17 mouse cellular contexts compared by ENCODE assay signal in genomic region chr15:27761416-27761815, GRCm38 (mm10).
DNase-seq lines count a peak whose midpoint lies in the region; ATAC-seq and TF ChIP-seq lines count a peak whose summit lies in the region.
"Had no signal": no experiment of that assay in that cellular context is flagged by ENCODE, and none has a peak within 500 bp of the region (broad histone marks: within the 10 kb centered on the region; RNA-seq: fewer than 3 reads in every experiment).

No protein-coding gene starts in this region.

- no peaks in the 10 kb centered on the region for H3K9me3 ChIP-seq in forebrain, embryonic 13.5 days (replicated peaks)
- H3K9me3 ChIP-seq in forebrain, embryonic 12.5 days: no peaks in the 10 kb centered on the region
- H3K9me3 ChIP-seq in midbrain, embryonic 16.5 days (replicated peaks; ENCODE audit: control insufficient read depth, low read length, poor library complexity, severe bottlenecking): no peaks in the 10 kb centered on the region
- H3K9me3 ChIP-seq in midbrain, embryonic 13.5 days: no peaks in the 10 kb centered on the region
- no peaks in the 10 kb centered on the region for H3K9me3 ChIP-seq in hindbrain, postnatal 0 days (ENCODE audit: low read length)
- H3K9me3 ChIP-seq: heart, embryonic 12.5 days; liver, embryonic 15.5 days had no signal

- ATAC-seq in forebrain, embryonic 13.5 days: no peak
- ATAC-seq in forebrain, embryonic 12.5 days (ENCODE audit: low FRiP score): no peak
- peak; percentile 32; the same call in 1 of the 2 replicates for ATAC-seq in midbrain, embryonic 16.5 days
- ATAC-seq in midbrain, embryonic 13.5 days: no peak; the same call in 1 of the 2 replicates
- no peak for ATAC-seq in hindbrain, postnatal 0 days

- WGBS in forebrain, embryonic 13.5 days: 82% methylated on average over 3 of the region's 3 CpGs
- 88% methylated on average over 3 of the region's 3 CpGs for WGBS in forebrain, embryonic 12.5 days
- 69% methylated on average over 3 of the region's 3 CpGs for WGBS in midbrain, embryonic 16.5 days
- WGBS in midbrain, embryonic 13.5 days: 80% methylated on average over 3 of the region's 3 CpGs
- WGBS in hindbrain, postnatal 0 days: 63% methylated on average over 3 of the region's 3 CpGs
- WGBS in olfactory bulb, adult 2 months: 30% methylated on average over 3 of the region's 3 CpGs
- 89% methylated on average over 3 of the region's 3 CpGs for WGBS in thymus, adult 2 months

- no peak for TF ChIP-seq POLR2A in olfactory bulb, adult 2 months (IDR thresholded peaks at IDR 0.05; ENCODE audit: insufficient read depth, low read depth, low read length)
- TF ChIP-seq POLR2A in thymus, adult 2 months (IDR thresholded peaks at IDR 0.05; ENCODE audit: control insufficient read depth, extremely low read depth, insufficient read depth, low read length, poor library complexity): no peak

- no peak for DNase-seq in hindbrain, postnatal 0 days (ENCODE audit: low spot score)
- DNase-seq in thymus, adult 2 months: no peak
- no peak for DNase-seq in urinary bladder, postnatal 25 days (ENCODE audit: low spot score)
- DNase-seq: cerebellum, adult 11 months; heart, postnatal 36 days; kidney, adult 11 months; kidney, postnatal 10 days; lung, postnatal 4 days; midbrain, embryonic 14.5 days; spleen, adult 18-20 months had no signal

- no peak overlapping the region for H3K9ac ChIP-seq in forebrain, embryonic 13.5 days
- no peak overlapping the region for H3K9ac ChIP-seq in forebrain, embryonic 12.5 days
- no peak overlapping the region for H3K9ac ChIP-seq in midbrain, embryonic 16.5 days (ENCODE audit: low read depth, low read length)
- no peak overlapping the region for H3K9ac ChIP-seq in midbrain, embryonic 13.5 days (replicated peaks)
- H3K9ac ChIP-seq in hindbrain, postnatal 0 days (replicated peaks; ENCODE audit: low read length): no peak overlapping the region
- H3K9ac ChIP-seq: heart, embryonic 12.5 days; liver, embryonic 15.5 days had no signal

- no peak overlapping the region for H3K4me2 ChIP-seq in forebrain, embryonic 13.5 days
- H3K4me2 ChIP-seq in forebrain, embryonic 12.5 days: no peak overlapping the region
- no peak overlapping the region for H3K4me2 ChIP-seq in midbrain, embryonic 16.5 days (ENCODE audit: low read length)
- no peak overlapping the region for H3K4me2 ChIP-seq in midbrain, embryonic 13.5 days (replicated peaks)
- H3K4me2 ChIP-seq in hindbrain, postnatal 0 days (ENCODE audit: low read depth, low read length): no peak overlapping the region
- H3K4me2 ChIP-seq: heart, embryonic 12.5 days; liver, embryonic 15.5 days had no signal

- H3K4me3 ChIP-seq in forebrain, embryonic 13.5 days: no peak overlapping the region
- H3K4me3 ChIP-seq in forebrain, embryonic 12.5 days (replicated peaks): no peak overlapping the region
- no peak overlapping the region for H3K4me3 ChIP-seq in midbrain, embryonic 16.5 days (ENCODE audit: low read depth, low read length)
- no peak overlapping the region for H3K4me3 ChIP-seq in midbrain, embryonic 13.5 days (replicated peaks)
- H3K4me3 ChIP-seq in hindbrain, postnatal 0 days (ENCODE audit: low read length): no peak overlapping the region
- no peak overlapping the region for H3K4me3 ChIP-seq in olfactory bulb, adult 2 months (ENCODE audit: insufficient read depth, low read depth, low read length)
- H3K4me3 ChIP-seq in thymus, adult 2 months (ENCODE audit: control insufficient read depth, insufficient read depth, low read length): no peak overlapping the region
- H3K4me3 ChIP-seq: heart, embryonic 12.5 days; liver, embryonic 15.5 days had no signal

- peaks cover 21% of the 10 kb centered on the region; the same call in 1 of the 2 replicates for H3K4me1 ChIP-seq in forebrain, embryonic 13.5 days
- H3K4me1 ChIP-seq in forebrain, embryonic 12.5 days: no peaks in the 10 kb centered on the region
- H3K4me1 ChIP-seq in midbrain, embryonic 16.5 days (ENCODE audit: control insufficient read depth, insufficient read depth, low read length): no peaks in the 10 kb centered on the region
- H3K4me1 ChIP-seq in midbrain, embryonic 13.5 days (replicated peaks): peaks cover 10% of the 10 kb centered on the region
- H3K4me1 ChIP-seq in hindbrain, postnatal 0 days (ENCODE audit: insufficient read depth, low read length): no peaks in the 10 kb centered on the region
- peaks cover 21% of the 10 kb centered on the region for H3K4me1 ChIP-seq in olfactory bulb, adult 2 months (ENCODE audit: control insufficient read depth, insufficient read depth, low read length)
- peaks cover 2% of the 10 kb centered on the region; the same call in 1 of the 2 replicates for H3K4me1 ChIP-seq in thymus, adult 2 months (replicated peaks; ENCODE audit: control insufficient read depth, insufficient read depth, low read length)
- H3K4me1 ChIP-seq: heart, embryonic 12.5 days; liver, embryonic 15.5 days had no signal

- H3K27ac ChIP-seq in forebrain, embryonic 13.5 days: peak overlapping the region; percentile 0; the same call in 1 of the 2 replicates
- H3K27ac ChIP-seq in forebrain, embryonic 12.5 days: no peak overlapping the region
- peak overlapping the region; percentile 14; the same call in 1 of the 2 replicates for H3K27ac ChIP-seq in midbrain, embryonic 16.5 days (ENCODE audit: low read length)
- no peak overlapping the region for H3K27ac ChIP-seq in midbrain, embryonic 13.5 days
- H3K27ac ChIP-seq in hindbrain, postnatal 0 days: peak overlapping the region; percentile 4; the same call in 1 of the 2 replicates
- H3K27ac ChIP-seq in olfactory bulb, adult 2 months (ENCODE audit: insufficient read depth, low read depth, low read length): peak overlapping the region; percentile 81
- H3K27ac ChIP-seq in thymus, adult 2 months (ENCODE audit: control insufficient read depth, insufficient read depth, low read length): no peak overlapping the region
- H3K27ac ChIP-seq: liver, embryonic 15.5 days had no signal

- no peak for TF ChIP-seq CTCF in hindbrain, postnatal 0 days (IDR thresholded peaks at IDR 0.05; ENCODE audit: low read depth)
- TF ChIP-seq CTCF in olfactory bulb, adult 2 months (IDR thresholded peaks at IDR 0.05; ENCODE audit: insufficient read depth, low read depth, low read length): no peak
- TF ChIP-seq CTCF in thymus, adult 2 months (IDR thresholded peaks at IDR 0.05; ENCODE audit: borderline replicate concordance, control insufficient read depth, extremely low read depth, insufficient read depth, low read length, poor library complexity): no peak

- H3K36me3 ChIP-seq in forebrain, embryonic 13.5 days (ENCODE audit: poor library complexity, severe bottlenecking): peaks cover 82% of the 10 kb centered on the region
- peaks cover 84% of the 10 kb centered on the region for H3K36me3 ChIP-seq in forebrain, embryonic 12.5 days (replicated peaks)
- peaks cover 22% of the 10 kb centered on the region for H3K36me3 ChIP-seq in midbrain, embryonic 16.5 days (ENCODE audit: control insufficient read depth, insufficient read depth, low read length)
- peaks cover 85% of the 10 kb centered on the region for H3K36me3 ChIP-seq in midbrain, embryonic 13.5 days
- H3K36me3 ChIP-seq in hindbrain, postnatal 0 days (ENCODE audit: insufficient read depth, low read length): peaks cover 48% of the 10 kb centered on the region
- H3K36me3 ChIP-seq in thymus, adult 2 months (ENCODE audit: control insufficient read depth, insufficient read depth, low read length): no peaks in the 10 kb centered on the region

- no peaks in the 10 kb centered on the region for H3K27me3 ChIP-seq in forebrain, embryonic 13.5 days
- H3K27me3 ChIP-seq in forebrain, embryonic 12.5 days: no peaks in the 10 kb centered on the region
- no peaks in the 10 kb centered on the region for H3K27me3 ChIP-seq in midbrain, embryonic 16.5 days (ENCODE audit: control insufficient read depth, insufficient read depth, low read depth, low read length)
- no peaks in the 10 kb centered on the region for H3K27me3 ChIP-seq in midbrain, embryonic 13.5 days
- no peaks in the 10 kb centered on the region for H3K27me3 ChIP-seq in hindbrain, postnatal 0 days (ENCODE audit: insufficient read depth, low read length)
- H3K27me3 ChIP-seq in thymus, adult 2 months (ENCODE audit: control insufficient read depth, insufficient read depth, low read length): no peaks in the 10 kb centered on the region
- H3K27me3 ChIP-seq: heart, embryonic 12.5 days; liver, embryonic 15.5 days had no signal

Comparison
In these comparisons a context has a peak if more than half of its experiments do, and no peak if none do; other contexts are left out.
1. H3K27ac ChIP-seq: peak in forebrain, embryonic 13.5 days (single experiment), midbrain, embryonic 16.5 days (single experiment), hindbrain, postnatal 0 days (single experiment) and olfactory bulb, adult 2 months (single experiment); none in forebrain, embryonic 12.5 days (single experiment), midbrain, embryonic 13.5 days (single experiment) and thymus, adult 2 months (single experiment).